Mouse (Mus musculus): ENCODE results near the gene Mpp6.

DNA sequence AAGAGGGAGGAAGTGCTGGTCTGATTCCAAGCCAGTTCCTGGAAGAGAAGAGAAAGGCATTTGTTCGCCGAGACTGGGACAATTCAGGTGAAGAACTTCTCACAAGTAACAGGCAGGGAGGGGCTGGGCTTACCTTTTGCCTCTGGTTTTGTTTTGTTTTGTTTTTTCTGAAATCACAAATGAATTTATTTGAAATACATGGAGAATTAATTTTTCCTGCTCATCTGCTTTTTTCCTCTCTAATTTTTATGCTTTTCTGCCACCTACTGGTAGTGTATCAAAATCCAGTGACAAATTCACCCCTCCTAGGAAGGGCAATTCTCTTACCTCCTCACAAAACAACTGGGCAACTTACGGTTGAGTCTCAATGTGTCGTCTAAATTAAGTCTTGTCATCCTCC, 70.1 kb downstream of the Mpp6 start:
- TF ChIP-seq POLR2A (IDR thresholded peaks at IDR 0.05; ENCODE audit: insufficient read depth, low read depth, low read length): no peak
- TF ChIP-seq CTCF (IDR thresholded peaks at IDR 0.05; ENCODE audit: insufficient read depth, low read depth, low read length): no peak
